In the genomic region with DNA sequence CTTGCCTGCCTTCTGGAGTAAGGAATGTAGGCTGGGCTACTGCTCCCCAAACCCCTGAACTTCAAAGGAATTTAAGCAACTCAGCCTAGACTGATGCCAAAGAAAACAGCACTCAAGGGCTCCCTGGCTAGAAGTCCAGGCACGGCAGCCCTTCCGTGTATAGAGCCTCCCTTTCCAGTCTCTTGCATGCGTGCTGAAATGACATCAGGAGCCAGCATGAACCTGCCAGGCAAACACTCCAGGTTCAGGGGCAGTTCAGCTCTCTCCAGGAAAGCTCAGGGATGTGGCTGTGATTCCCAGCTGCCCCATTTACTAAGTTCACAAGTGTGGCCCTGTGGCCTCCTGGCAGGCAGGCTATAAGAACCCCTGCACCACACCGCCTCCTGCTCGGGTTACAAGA, we compare ENCODE assay signal across 10 mouse cellular contexts.
DNase-seq lines count a peak whose midpoint lies in the region; ATAC-seq and TF ChIP-seq lines count a peak whose summit lies in the region.
"Had no signal": no experiment of that assay in that cellular context is flagged by ENCODE, and none has a peak within 500 bp of the region (broad histone marks: within the 10 kb centered on the region; RNA-seq: fewer than 3 reads in every experiment).

No protein-coding gene starts in this region.

- no peak for DNase-seq in heart, adult 11 months
- peak; percentile 18 for DNase-seq in adipocyte (ENCODE audit: low spot score)
- DNase-seq in layer of hippocampus, adult 9-11 months = no peak
- DNase-seq in spleen, postnatal 14 days (ENCODE audit: low spot score in 2 of 2) = no peak
- DNase-seq in thymus, adult 2 months = no peak
- DNase-seq: gastrocnemius, postnatal 36 days had no signal

- peak overlapping the region; percentile 69 for H3K27ac ChIP-seq in heart, embryonic 13.5 days (replicated peaks)
- H3K27ac ChIP-seq in forebrain, embryonic 16.5 days (ENCODE audit: low read length) = no peak overlapping the region
- peak overlapping the region; percentile 94 for H3K27ac ChIP-seq in lung, embryonic 16.5 days (ENCODE audit: low read length)
- no peak overlapping the region for H3K27ac ChIP-seq in thymus, adult 2 months (ENCODE audit: control insufficient read depth, insufficient read depth, low read length)

- no peaks in the 10 kb centered on the region for H3K27me3 ChIP-seq in heart, embryonic 13.5 days (replicated peaks)
- H3K27me3 ChIP-seq in forebrain, embryonic 16.5 days (replicated peaks; ENCODE audit: control insufficient read depth, insufficient read depth, low read length) = no peaks in the 10 kb centered on the region; the same call in 1 of the 2 replicates
- no peaks in the 10 kb centered on the region for H3K27me3 ChIP-seq in lung, embryonic 16.5 days (ENCODE audit: control insufficient read depth, insufficient read depth, low read depth, low read length)
- no peaks in the 10 kb centered on the region for H3K27me3 ChIP-seq in thymus, adult 2 months (ENCODE audit: control insufficient read depth, insufficient read depth, low read length)
- H3K27me3 ChIP-seq: CH12.LX had no signal

- peaks cover 76% of the 10 kb centered on the region for H3K4me1 ChIP-seq in heart, embryonic 13.5 days
- peaks cover 9% of the 10 kb centered on the region for H3K4me1 ChIP-seq in forebrain, embryonic 16.5 days (replicated peaks; ENCODE audit: control insufficient read depth, insufficient read depth, low read length)
- H3K4me1 ChIP-seq in lung, embryonic 16.5 days (replicated peaks; ENCODE audit: control insufficient read depth, insufficient read depth, low read length) = peaks cover 40% of the 10 kb centered on the region
- H3K4me1 ChIP-seq in thymus, adult 2 months (replicated peaks; ENCODE audit: control insufficient read depth, insufficient read depth, low read length) = no peaks in the 10 kb centered on the region

- TF ChIP-seq CTCF in thymus, adult 2 months (IDR thresholded peaks at IDR 0.05; ENCODE audit: borderline replicate concordance, control insufficient read depth, extremely low read depth, insufficient read depth, low read length, poor library complexity) = no peak

- no peaks in the 10 kb centered on the region for H3K9me3 ChIP-seq in heart, embryonic 13.5 days
- no peaks in the 10 kb centered on the region for H3K9me3 ChIP-seq in forebrain, embryonic 16.5 days (ENCODE audit: control insufficient read depth, low read length)
- H3K9me3 ChIP-seq in lung, embryonic 16.5 days (ENCODE audit: control insufficient read depth, low read length) = no peaks in the 10 kb centered on the region

- TF ChIP-seq POLR2A in thymus, adult 2 months (IDR thresholded peaks at IDR 0.05; ENCODE audit: control insufficient read depth, extremely low read depth, insufficient read depth, low read length, poor library complexity) = no peak

- H3K36me3 ChIP-seq in heart, embryonic 13.5 days = no peaks in the 10 kb centered on the region
- no peaks in the 10 kb centered on the region for H3K36me3 ChIP-seq in forebrain, embryonic 16.5 days (ENCODE audit: control insufficient read depth, insufficient read depth)
- H3K36me3 ChIP-seq in lung, embryonic 16.5 days (ENCODE audit: control insufficient read depth, insufficient read depth, low read length) = no peaks in the 10 kb centered on the region
- H3K36me3 ChIP-seq in thymus, adult 2 months (ENCODE audit: control insufficient read depth, insufficient read depth, low read length) = no peaks in the 10 kb centered on the region

- H3K9ac ChIP-seq in heart, embryonic 13.5 days = no peak overlapping the region
- no peak overlapping the region for H3K9ac ChIP-seq in forebrain, embryonic 16.5 days (replicated peaks; ENCODE audit: low read depth, low read length)
- no peak overlapping the region for H3K9ac ChIP-seq in lung, embryonic 16.5 days (ENCODE audit: low read length)

- ATAC-seq in heart, embryonic 13.5 days (ENCODE audit: extremely low read depth, insufficient number of reproducible peaks, low FRiP score, low TSS enrichment) = no peak
- ATAC-seq in forebrain, embryonic 16.5 days = peak; percentile 51
- ATAC-seq in lung, embryonic 16.5 days (ENCODE audit: low read depth) = peak; percentile 93

- WGBS in heart, embryonic 13.5 days = 41% methylated on average over 5 of the region's 5 CpGs
- 49% methylated on average over 5 of the region's 5 CpGs for WGBS in forebrain, embryonic 16.5 days
- 33% methylated on average over 5 of the region's 5 CpGs for WGBS in lung, embryonic 16.5 days
- 91% methylated on average over 5 of the region's 5 CpGs for WGBS in thymus, adult 2 months

- H3K4me2 ChIP-seq in heart, embryonic 13.5 days = no peak overlapping the region
- no peak overlapping the region for H3K4me2 ChIP-seq in forebrain, embryonic 16.5 days (ENCODE audit: low read length)
- H3K4me2 ChIP-seq in lung, embryonic 16.5 days (ENCODE audit: low read depth, low read length) = no peak overlapping the region

- H3K4me3 ChIP-seq in heart, embryonic 13.5 days = no peak overlapping the region
- no peak overlapping the region for H3K4me3 ChIP-seq in forebrain, embryonic 16.5 days (replicated peaks; ENCODE audit: low read length)
- no peak overlapping the region for H3K4me3 ChIP-seq in lung, embryonic 16.5 days (ENCODE audit: low read length)
- no peak overlapping the region for H3K4me3 ChIP-seq in thymus, adult 2 months (ENCODE audit: control insufficient read depth, insufficient read depth, low read length)

Comparison
In these comparisons a context has a peak if more than half of its experiments do, and no peak if none do; other contexts are left out.
1. H3K27ac ChIP-seq: peak in heart, embryonic 13.5 days (single experiment) and lung, embryonic 16.5 days (single experiment); none in forebrain, embryonic 16.5 days (single experiment) and thymus, adult 2 months (single experiment).